Mouse (Mus musculus) cerebellum, adult 2 months (tissue): ENCODE measurements at regions not wholly inside any gene's neighbourhood (a gene's known extent, or its start where the extent isn't known, plus 50 kb on each side); places are given as distances from the start of the nearest gene placed in this dataset.
A peak's percentile ranks its signal among the peaks of the same experiment; 100 is the strongest.

Source experiments
- DNase-seq, 2 experiments: peaks; one replicate each; pipeline ENCODE4 v3.0.0; 2021
- H3K27ac ChIP-seq: fragments of 200-500 bp; 2 replicates; pipeline ENCODE4 v1.5.1; 2012; ENCODE audit warnings: low read length, control low read depth, inconsistent platforms; ENCODE audit not compliant: insufficient read depth
- H3K27me3 ChIP-seq: fragments of 200-500 bp; 2 replicates; pipeline ENCODE4 v1.6.1; 2012; ENCODE audit warnings: inconsistent platforms, mild to moderate bottlenecking, low read length, moderate library complexity; ENCODE audit not compliant: control insufficient read depth, insufficient read depth
- H3K4me1 ChIP-seq: fragments of 200-500 bp; 2 replicates; pipeline ENCODE4 v1.6.1; 2011; ENCODE audit warnings: low read length; ENCODE audit not compliant: control insufficient read depth, insufficient read depth
- H3K4me3 ChIP-seq: fragments of 200-500 bp; replicated peaks from 2 replicates; pipeline ENCODE3; 2011; ENCODE audit warnings: mild to moderate bottlenecking, low read depth, low read length, control low read depth; ENCODE audit not compliant: insufficient read depth
- CTCF ChIP-seq: fragments of 200-500 bp; IDR thresholded peaks from 2 replicates; pipeline ENCODE4 v1.5.1; 2011; ENCODE audit warnings: low read depth, mild to moderate bottlenecking, control low read depth, low read length, moderate library complexity, borderline replicate concordance; ENCODE audit not compliant: insufficient read depth
- POLR2A ChIP-seq: fragments of 200-500 bp; IDR thresholded peaks from 2 replicates; pipeline ENCODE4 v1.6.1; 2011; ENCODE audit warnings: low read length, control low read depth, borderline replicate concordance; ENCODE audit not compliant: insufficient read depth
- WGBS: fragments of 180-500 bp; shearing (Covaris S2); methylation state at CpG from one replicate; pipeline ENCODE4 v1.1.7; 2018; 5-methylcytosine and 5-hydroxymethylcytosine counted together

DNA sequence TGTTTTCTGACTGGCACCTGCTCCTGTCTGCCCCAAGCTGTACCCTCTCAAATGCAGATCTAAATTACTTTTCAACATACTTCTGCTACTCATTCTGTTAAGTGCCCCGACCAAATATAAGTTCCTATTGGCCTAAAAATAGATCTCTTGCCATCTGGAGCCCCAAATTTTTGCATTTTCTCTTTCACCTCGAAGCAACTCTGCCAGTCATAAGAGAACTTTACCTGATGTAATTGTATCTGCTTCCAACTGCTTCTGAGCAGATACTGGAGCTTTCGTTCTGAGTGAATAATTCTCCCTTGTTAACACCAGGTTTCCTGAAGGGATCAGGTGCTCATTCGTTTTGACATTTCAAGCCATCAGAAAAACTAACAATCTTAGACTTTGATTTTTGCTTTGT, 501.2 kb downstream of the Inhba start:
- Histone ChIP-seq H3K4me3 (no peak overlapping the region), H3K27ac (no peak overlapping the region), H3K27me3 (no peaks in the 10 kb centered on the region), H3K4me1 (no peaks in the 10 kb centered on the region)
- TF ChIP-seq CTCF (no peak), POLR2A (no peak)
- 61% methylated on average over 4 of the region's 4 CpGs for WGBS
- peak in 1 of 2 experiments; percentile 33 for DNase-seq

DNA sequence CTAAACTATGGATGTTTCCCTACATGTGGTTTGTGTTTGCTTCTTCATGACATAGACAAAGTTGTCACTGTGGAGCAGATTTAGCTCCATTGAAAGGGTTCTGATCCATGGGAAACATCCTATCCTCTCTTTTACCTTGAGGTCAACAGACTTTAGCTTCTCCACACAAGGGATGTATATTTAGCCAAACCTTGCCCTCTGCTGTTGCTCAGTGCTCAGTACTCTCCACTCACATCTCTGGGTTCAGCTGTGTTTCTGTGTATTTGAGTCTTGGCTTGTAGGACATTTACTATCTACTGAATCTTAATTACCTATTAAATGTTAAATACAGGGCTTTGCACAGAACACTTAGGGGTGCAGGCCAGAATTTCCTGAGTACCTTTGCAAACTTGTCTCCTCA, 503.5 kb downstream of the Inhba start:
- H3K27me3 ChIP-seq: no peaks in the 10 kb centered on the region
- H3K4me3 ChIP-seq: no peak overlapping the region
- no peak overlapping the region for H3K27ac ChIP-seq
- no peak for DNase-seq
- no peaks in the 10 kb centered on the region for H3K4me1 ChIP-seq
- no peak for TF ChIP-seq POLR2A

DNA sequence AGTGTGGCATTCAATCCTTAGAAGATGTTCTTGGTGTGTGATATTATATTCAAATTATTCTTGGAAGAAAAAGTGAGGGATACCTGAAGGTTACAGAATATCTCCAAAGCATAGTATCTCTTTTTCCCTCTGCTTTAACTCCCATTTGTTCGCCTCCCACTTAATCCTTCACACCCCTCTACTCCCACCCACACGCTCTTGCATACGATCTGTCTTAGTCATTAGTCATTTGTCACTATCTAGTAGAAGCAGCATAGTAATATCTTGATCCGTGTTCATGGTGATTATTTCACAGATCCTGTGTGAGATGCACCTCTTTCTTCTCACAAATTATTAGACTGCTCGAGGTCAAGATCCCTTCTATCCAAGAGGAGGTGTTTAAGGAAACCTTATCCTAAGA, 517.4 kb downstream of the Inhba start:
- 82% methylated on average over 5 of the region's 5 CpGs for WGBS
- no peak for DNase-seq
- Histone ChIP-seq H3K27me3 (no peaks in the 10 kb centered on the region), H3K27ac (no peak overlapping the region), H3K4me3 (no peak overlapping the region), H3K4me1 (no peaks in the 10 kb centered on the region)
- TF ChIP-seq POLR2A (no peak), CTCF (no peak)

DNA sequence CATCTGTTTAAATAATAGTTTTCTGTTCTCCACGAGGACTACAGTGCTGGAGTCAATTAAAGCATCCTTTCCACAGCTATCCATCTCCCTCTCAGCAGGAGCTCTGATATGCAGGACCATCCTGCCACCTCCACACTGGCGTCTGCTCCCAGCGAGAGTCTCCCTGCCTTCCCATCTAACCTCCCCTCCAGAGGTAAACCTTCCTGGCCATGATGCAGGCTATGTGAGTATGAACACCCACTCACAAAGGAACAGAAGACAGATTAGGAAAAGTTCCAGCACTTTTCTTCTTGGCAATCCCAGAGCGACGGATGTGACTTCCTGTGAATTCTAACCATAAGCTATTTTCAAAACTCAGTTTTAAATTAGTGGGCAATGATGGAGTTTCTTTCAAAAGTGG, 532.1 kb downstream of the Inhba start:
- Histone ChIP-seq H3K27me3 (no peaks in the 10 kb centered on the region), H3K4me3 (no peak overlapping the region), H3K27ac (no peak overlapping the region), H3K4me1 (no peaks in the 10 kb centered on the region)
- TF ChIP-seq CTCF (no peak), POLR2A (no peak)
- peak in 1 of 2 experiments; percentile 4 for DNase-seq
- WGBS: 35% methylated on average over 5 of the region's 5 CpGs

DNA sequence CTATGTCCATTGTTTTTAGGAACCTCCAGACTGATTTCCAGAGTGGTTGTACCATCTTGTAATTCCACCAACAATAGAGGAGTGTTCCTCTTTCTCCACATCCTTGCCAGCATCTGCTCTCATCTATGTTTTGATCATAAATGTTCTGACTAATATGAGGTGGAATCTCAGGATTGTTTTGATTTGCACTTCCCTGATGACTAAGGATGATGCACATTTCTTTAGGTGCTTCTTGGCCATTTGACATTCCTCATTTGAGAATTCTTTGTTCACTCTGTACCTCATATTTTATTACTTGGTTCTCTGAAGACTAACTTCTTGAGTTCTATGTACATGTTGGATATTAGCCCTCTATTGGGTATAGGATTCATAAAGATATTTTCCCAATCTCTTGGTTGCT, 538.4 kb downstream of the Inhba start:
- Histone ChIP-seq H3K4me3 (no peak overlapping the region), H3K27me3 (no peaks in the 10 kb centered on the region), H3K4me1 (no peaks in the 10 kb centered on the region), H3K27ac (no peak overlapping the region)
- TF ChIP-seq POLR2A (no peak), CTCF (no peak)
- no peak for DNase-seq

DNA sequence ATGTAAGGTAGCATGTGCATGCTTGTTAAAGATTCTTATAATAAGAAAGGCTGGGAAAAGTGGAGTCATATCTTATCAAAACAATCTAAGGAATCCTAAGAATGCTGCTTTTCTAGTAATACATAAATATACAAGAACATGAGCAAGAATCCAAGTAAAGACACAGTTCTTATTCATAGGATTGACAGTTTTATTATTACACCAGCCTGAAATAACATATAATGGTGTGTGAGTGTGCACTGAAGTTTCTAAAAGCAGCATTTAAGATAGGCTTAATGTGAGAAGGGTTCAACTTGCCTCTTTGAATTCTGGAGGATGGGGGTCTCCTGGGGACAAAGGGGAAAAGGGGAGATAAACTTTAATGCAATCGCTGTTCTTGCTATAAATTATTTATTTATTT, 553.3 kb downstream of the Inhba start:
- Histone ChIP-seq H3K4me3 (no peak overlapping the region), H3K4me1 (no peaks in the 10 kb centered on the region), H3K27me3 (no peaks in the 10 kb centered on the region), H3K27ac (no peak overlapping the region)
- TF ChIP-seq CTCF (no peak), POLR2A (no peak)
- no peak for DNase-seq
- 92% methylated on average over 1 of the region's 1 CpGs for WGBS

DNA sequence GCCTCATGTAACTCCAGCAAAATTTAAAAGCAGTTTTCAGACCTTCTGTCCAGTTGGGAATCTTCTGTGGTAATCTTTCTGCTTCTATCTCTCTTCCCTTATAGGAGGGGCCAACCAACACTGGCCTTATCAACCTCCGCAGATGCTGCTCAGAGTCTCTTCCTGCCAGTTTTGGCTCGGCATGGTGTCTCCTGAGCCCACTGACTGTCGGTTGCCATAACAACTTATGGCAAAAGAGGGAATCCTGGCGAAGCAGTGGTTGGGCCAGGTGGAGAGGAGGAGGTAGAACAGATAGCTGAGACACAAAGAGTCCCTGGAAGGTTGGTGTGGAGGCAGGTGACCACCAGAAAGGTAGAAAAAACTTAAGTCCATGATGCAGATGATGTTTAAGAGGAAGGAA, 562.4 kb downstream of the Inhba start:
- WGBS: 11% methylated on average over 4 of the region's 4 CpGs
- TF ChIP-seq CTCF: no peak
- no peak for TF ChIP-seq POLR2A
- Histone ChIP-seq H3K27ac (no peak overlapping the region), H3K27me3 (no peaks in the 10 kb centered on the region), H3K4me1 (no peaks in the 10 kb centered on the region), H3K4me3 (no peak overlapping the region)
- no peak for DNase-seq

DNA sequence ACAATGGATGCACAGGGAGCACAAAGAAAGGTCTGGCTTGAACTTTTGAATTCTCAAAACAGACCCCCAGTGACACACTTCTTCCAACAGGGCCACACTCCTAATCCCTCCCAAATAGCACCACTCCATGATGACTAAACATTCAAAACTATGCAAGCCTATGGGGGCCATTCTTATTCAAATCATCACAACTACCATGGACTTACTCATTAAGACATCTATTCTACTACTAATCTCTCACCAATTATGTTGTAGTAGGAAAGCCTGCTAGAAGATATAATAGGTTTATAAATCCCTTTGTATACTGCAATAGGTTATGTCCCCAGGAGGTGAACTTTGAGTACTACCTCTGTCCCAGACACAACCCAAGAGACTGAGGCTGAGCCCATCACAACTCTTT, 574.6 kb downstream of the Inhba start:
- H3K4me1 ChIP-seq: no peaks in the 10 kb centered on the region
- no peak for DNase-seq
- no peak overlapping the region for H3K4me3 ChIP-seq
- TF ChIP-seq POLR2A: no peak
- no peak for TF ChIP-seq CTCF
- H3K27me3 ChIP-seq: no peaks in the 10 kb centered on the region
- H3K27ac ChIP-seq: no peak overlapping the region

DNA sequence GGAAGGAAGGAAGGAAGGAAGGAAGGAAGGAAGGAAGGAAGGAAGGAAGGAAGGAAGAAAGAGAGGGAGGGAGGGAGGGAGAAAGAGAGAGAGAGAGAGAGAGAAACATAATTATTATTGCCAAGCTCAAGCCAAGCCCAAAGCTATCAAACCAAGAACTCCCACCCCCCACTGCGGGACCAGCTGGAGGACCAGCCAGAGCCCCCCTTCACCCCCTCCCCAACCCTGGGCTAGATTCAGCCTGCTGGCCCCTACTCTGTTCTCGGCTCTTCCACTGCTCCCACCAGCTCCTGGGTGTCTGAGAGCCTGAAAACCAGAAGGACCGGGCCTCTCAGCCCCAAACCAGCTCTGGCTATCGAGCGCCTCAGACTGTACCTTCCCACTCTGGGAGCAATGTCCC, 608.1 kb downstream of the Inhba start:
- Histone ChIP-seq H3K27me3 (no peaks in the 10 kb centered on the region), H3K27ac (no peak overlapping the region), H3K4me3 (no peak overlapping the region), H3K4me1 (no peaks in the 10 kb centered on the region; the same call in 1 of the 2 replicates)
- 39% methylated on average over 5 of the region's 5 CpGs for WGBS
- TF ChIP-seq POLR2A: no peak
- TF ChIP-seq CTCF: no peak
- no peak for DNase-seq
